Mouse (Mus musculus) intestine, embryonic 15.5 days (tissue): Measurements from ENCODE around the gene Zfp846. TPM values are rescaled to one million over a fixed set of nuclear protein-coding genes. Genes with fewer than 3 reads are reported as not detected.

Source experiments
- polyA plus RNA-seq: library from polyadenylated mRNA; unstranded; fragments of >200 nt; fragmentation: Nextera tagmentation; extraction: Ambion mirVana; gene quantifications from 2 replicates; pipeline ENCODE4 v1.2.1, GENCODE M21; 2015

Zfp846 gene
- polyA plus RNA-seq, 1 experiment from 2014 or later: 12.0 TPM

Other genes starting within 250 kb of the Zfp846 start
- gene Olfr18, start 245.2 kb upstream of the Zfp846 start, polyA plus RNA-seq: not detected in 2 replicates
- gene Zfp560, start 196.1 kb upstream of the Zfp846 start, polyA plus RNA-seq: 24.9 and 35.5 TPM in 2 replicates
- gene Zfp26, start 121.1 kb upstream of the Zfp846 start, polyA plus RNA-seq: 11.9 and 14.7 TPM in 2 replicates
- gene Zfp426, start 88.5 kb upstream of the Zfp846 start, polyA plus RNA-seq: 15.1 and 15.7 TPM in 2 replicates
- gene Zfp266, start 59.9 kb upstream of the Zfp846 start, polyA plus RNA-seq: 55.1 and 62.4 TPM in 2 replicates
- gene Ubl5, start 61.6 kb downstream of the Zfp846 start, polyA plus RNA-seq: 356 and 399 TPM in 2 replicates
- gene Fbxl12, start 63.5 kb downstream of the Zfp846 start, polyA plus RNA-seq: 14.7 and 16.4 TPM in 2 replicates
- gene Pin1, start 70.8 kb downstream of the Zfp846 start, polyA plus RNA-seq: 44.1 and 46.8 TPM in 2 replicates
- gene Olfm2, start 165.1 kb downstream of the Zfp846 start, polyA plus RNA-seq: 8.1 and 8.8 TPM in 2 replicates
- 2.7 and 2.8 TPM in 2 replicates for gene Col5a3, start 233.8 kb downstream of the Zfp846 start, polyA plus RNA-seq
- not detected in 2 replicates for gene Rdh8, start 237.2 kb downstream of the Zfp846 start, polyA plus RNA-seq